Mouse (Mus musculus) stomach, embryonic 14.5 days (tissue): ENCODE measurements at regions not wholly inside any gene's neighbourhood (a gene's known extent, or its start where the extent isn't known, plus 50 kb on each side); places are given as distances from the start of the nearest gene placed in this dataset.

ENCODE experiments used
- ATAC-seq: fragments of 200-750 bp; cut with Nextera tagmentation; 2 replicates; pipeline ENCODE4 v1.8.0; 2017; ENCODE audit warnings: low read depth, moderate TSS enrichment; ENCODE audit not compliant: insufficient number of reproducible peaks, insufficient read depth, low FRiP score
- H3K27ac ChIP-seq: fragments of 300-500 bp; sonication (generic); 2 replicates; pipeline ENCODE4 v1.5.1; 2014; ENCODE audit warnings: mild to moderate bottlenecking, low read length, moderate library complexity, mixed read lengths
- H3K27me3 ChIP-seq: fragments of 300-500 bp; sonication (generic); 2 replicates; pipeline ENCODE4 v1.6.1; 2014; ENCODE audit warnings: low read length, control low read depth, mixed read lengths; ENCODE audit not compliant: control insufficient read depth, insufficient read depth
- H3K36me3 ChIP-seq: fragments of 300-500 bp; sonication (generic); 2 replicates; pipeline ENCODE4 v1.6.1; 2014; ENCODE audit warnings: mild to moderate bottlenecking, control low read depth, low read length, moderate library complexity, mixed read lengths; ENCODE audit not compliant: control insufficient read depth, insufficient read depth
- H3K4me1 ChIP-seq: fragments of 300-500 bp; sonication (generic); 2 replicates; pipeline ENCODE4 v1.6.1; 2014; ENCODE audit warnings: low read length, control low read depth, mixed read lengths; ENCODE audit not compliant: control insufficient read depth, insufficient read depth
- H3K4me2 ChIP-seq: fragments of 300-500 bp; sonication (generic); replicated peaks from 2 replicates; pipeline ENCODE4 v1.6.1; 2014; ENCODE audit warnings: low read depth, low read length, control low read depth
- H3K4me3 ChIP-seq: fragments of 300-500 bp; sonication (generic); 2 replicates; pipeline ENCODE4 v1.5.1; 2014; ENCODE audit warnings: low read depth, low read length, control low read depth
- H3K9ac ChIP-seq: fragments of 300-500 bp; sonication (generic); replicated peaks from 2 replicates; pipeline ENCODE4 v1.6.1; 2014; ENCODE audit warnings: low read depth, mild to moderate bottlenecking, control low read depth, low read length, moderate library complexity, mixed read lengths
- H3K9me3 ChIP-seq: fragments of 300-500 bp; sonication (generic); 2 replicates; pipeline ENCODE4 v1.6.1; 2016; ENCODE audit warnings: low read depth, low read length, control low read depth; ENCODE audit not compliant: control insufficient read depth
- WGBS: fragments of 180-500 bp; shearing (Covaris S2); extraction: QIAGEN DNeasy Blood & Tissue Kit; methylation state at CpG from one replicate; pipeline ENCODE4 v1.1.7; 2014; 5-methylcytosine and 5-hydroxymethylcytosine counted together

GRCm38 (mm10) chr3:34234391-34234790 lies 153.3 kb upstream of the Dnajc19 start:
- Histone ChIP-seq H3K27ac (no peak overlapping the region), H3K4me3 (no peak overlapping the region), H3K4me1 (no peaks in the 10 kb centered on the region), H3K9me3 (no peaks in the 10 kb centered on the region), H3K9ac (no peak overlapping the region), H3K4me2 (no peak overlapping the region), H3K27me3 (no peaks in the 10 kb centered on the region), H3K36me3 (no peaks in the 10 kb centered on the region)
- no peak for ATAC-seq
- 57% methylated on average over 8 of the region's 8 CpGs for WGBS

GRCm38 (mm10) chr3:34232329-34233250 lies 151.5 kb upstream of the Dnajc19 start:
- WGBS: 84% methylated on average over 7 of the region's 7 CpGs

DNA sequence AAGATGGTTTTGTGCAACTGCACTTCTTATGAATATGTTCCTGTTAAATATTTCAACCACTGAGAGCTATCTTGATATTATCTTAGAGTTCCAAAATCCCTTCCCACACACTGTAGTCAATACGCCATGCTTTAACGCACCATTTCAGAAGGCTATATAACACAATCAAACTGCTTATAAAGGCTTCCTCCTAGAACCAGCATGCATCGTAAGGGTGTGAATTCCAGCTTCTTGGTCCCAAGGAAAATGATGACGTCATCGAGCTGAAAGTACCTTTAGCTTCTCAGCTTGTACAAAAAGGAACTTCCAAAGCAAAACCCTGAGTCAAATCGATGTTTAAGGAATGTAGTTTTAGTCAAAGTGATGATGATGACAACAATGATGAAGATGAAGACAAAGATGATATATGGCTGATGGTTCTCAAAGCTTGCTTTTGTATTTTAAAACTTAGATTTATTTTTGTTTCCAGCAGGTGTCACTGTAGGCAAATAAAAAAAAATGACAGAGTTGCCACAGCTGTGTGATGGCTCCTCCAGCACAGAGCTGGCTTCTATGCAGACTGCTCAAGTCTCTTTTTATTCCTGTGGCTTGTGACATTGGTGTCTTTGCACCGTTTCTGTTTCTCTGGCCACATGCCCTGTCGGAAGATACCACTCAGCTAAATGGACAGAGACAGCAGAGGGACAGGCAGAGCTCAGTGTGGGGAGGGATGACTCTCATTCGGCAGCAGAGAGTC lies 150.6 kb upstream of the Dnajc19 start:
- ATAC-seq: no peak
- Histone ChIP-seq H3K4me3 (no peak overlapping the region), H3K9ac (no peak overlapping the region), H3K4me1 (no peaks in the 10 kb centered on the region), H3K27ac (no peak overlapping the region), H3K27me3 (no peaks in the 10 kb centered on the region), H3K4me2 (no peak overlapping the region), H3K36me3 (no peaks in the 10 kb centered on the region), H3K9me3 (no peaks in the 10 kb centered on the region)
- 70% methylated on average over 9 of the region's 9 CpGs for WGBS

More at GRCm38 (mm10) chr3:34232329-34233250, 151.5 kb upstream of the Dnajc19 start:
- Histone ChIP-seq H3K36me3 (no peaks in the 10 kb centered on the region), H3K4me2 (no peak overlapping the region), H3K9me3 (no peaks in the 10 kb centered on the region), H3K4me1 (no peaks in the 10 kb centered on the region), H3K27me3 (no peaks in the 10 kb centered on the region), H3K4me3 (no peak overlapping the region), H3K27ac (no peak overlapping the region), H3K9ac (no peak overlapping the region)
- no peak for ATAC-seq

GRCm38 (mm10) chr3:34222291-34222690 lies 141.2 kb upstream of the Dnajc19 start:
- Histone ChIP-seq H3K9ac (no peak overlapping the region), H3K4me1 (no peaks in the 10 kb centered on the region), H3K9me3 (no peaks in the 10 kb centered on the region), H3K4me2 (no peak overlapping the region), H3K27ac (no peak overlapping the region), H3K4me3 (no peak overlapping the region), H3K36me3 (no peaks in the 10 kb centered on the region), H3K27me3 (no peaks in the 10 kb centered on the region)
- ATAC-seq: no peak
- 81% methylated on average over 10 of the region's 10 CpGs for WGBS

DNA sequence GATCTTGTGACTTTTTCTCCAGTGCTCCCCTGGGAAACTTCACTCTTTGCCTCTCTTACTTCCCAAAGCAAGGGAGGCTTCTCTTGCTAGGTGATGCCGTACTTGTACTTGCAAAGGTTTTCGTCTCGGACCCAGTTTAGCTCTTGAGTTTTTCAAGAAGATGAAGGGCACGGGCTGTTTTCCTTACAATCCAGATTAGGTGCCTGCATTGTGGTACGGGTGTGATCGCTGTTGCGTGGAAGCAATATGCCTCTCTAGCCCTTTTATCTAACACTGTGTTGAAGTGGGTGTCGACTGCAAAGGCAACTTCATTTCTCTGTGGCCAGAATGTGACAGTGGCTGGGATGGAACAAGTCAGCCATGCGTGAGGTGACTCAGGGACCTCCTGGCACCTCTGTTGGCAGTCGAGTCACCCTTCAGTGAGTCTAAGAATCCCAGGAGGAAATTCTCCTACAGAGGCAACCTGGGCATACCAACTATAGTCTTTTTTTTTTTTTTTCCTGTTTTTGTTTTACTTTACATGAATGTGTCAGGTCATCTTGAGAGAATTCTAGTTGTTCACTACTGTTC lies 138.7 kb upstream of the Dnajc19 start:
- no peak overlapping the region for H3K9ac ChIP-seq
- no peaks in the 10 kb centered on the region for H3K4me1 ChIP-seq
- H3K4me3 ChIP-seq: no peak overlapping the region
- H3K27ac ChIP-seq: no peak overlapping the region
- H3K9me3 ChIP-seq: no peaks in the 10 kb centered on the region
- ATAC-seq: no peak
- H3K27me3 ChIP-seq: no peaks in the 10 kb centered on the region
- H3K4me2 ChIP-seq: no peak overlapping the region
- WGBS: 88% methylated on average over 10 of the region's 10 CpGs
- no peaks in the 10 kb centered on the region for H3K36me3 ChIP-seq

DNA sequence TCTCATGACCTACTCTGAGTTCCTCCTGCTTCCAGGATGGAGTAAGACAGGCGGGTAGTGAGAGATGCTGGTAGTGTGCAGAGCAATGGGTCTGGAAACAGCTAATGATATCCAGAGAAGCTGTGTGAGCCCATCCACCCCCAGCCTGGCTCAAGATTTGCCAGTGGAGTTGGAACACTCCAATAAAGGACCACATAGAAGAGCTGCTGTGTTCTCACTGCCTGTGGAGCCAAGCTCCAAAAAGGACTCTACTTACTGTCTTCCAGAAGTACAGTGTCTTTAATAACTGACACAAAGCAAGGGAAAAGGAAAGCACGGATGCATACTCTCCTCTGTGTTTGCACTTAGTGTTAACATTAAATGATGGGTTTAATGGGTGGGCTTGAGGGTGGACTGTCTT lies 138.0 kb upstream of the Dnajc19 start:
- Histone ChIP-seq H3K4me1 (no peaks in the 10 kb centered on the region), H3K9ac (no peak overlapping the region), H3K4me2 (no peak overlapping the region), H3K27ac (no peak overlapping the region), H3K4me3 (no peak overlapping the region), H3K36me3 (no peaks in the 10 kb centered on the region), H3K27me3 (no peaks in the 10 kb centered on the region), H3K9me3 (no peaks in the 10 kb centered on the region)
- no peak for ATAC-seq
- WGBS: 67% methylated on average over 2 of the region's 2 CpGs

DNA sequence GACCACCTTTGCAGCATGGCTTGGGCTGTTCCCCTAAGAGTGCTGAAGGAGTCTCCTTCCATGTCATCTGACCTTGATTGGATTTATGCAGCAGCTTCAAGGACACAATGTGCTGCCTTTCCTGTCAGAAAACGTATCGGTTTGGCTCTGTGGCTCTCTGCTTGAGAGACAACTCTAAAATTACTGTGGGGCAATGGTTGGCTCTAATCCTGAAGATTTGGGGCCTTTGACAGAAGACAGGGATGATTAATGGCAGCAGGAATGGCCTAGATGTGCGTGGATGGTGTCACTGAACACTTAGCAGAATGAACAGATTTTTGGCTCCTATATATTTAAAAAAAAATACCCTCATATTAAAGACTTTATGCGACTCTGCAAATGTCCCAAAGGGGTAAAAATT lies 136.8 kb upstream of the Dnajc19 start:
- WGBS: 67% methylated on average over 4 of the region's 4 CpGs
- Histone ChIP-seq H3K9ac (no peak overlapping the region), H3K4me2 (no peak overlapping the region), H3K27me3 (no peaks in the 10 kb centered on the region), H3K36me3 (no peaks in the 10 kb centered on the region), H3K4me3 (no peak overlapping the region), H3K9me3 (no peaks in the 10 kb centered on the region), H3K27ac (no peak overlapping the region), H3K4me1 (no peaks in the 10 kb centered on the region)
- ATAC-seq: no peak

GRCm38 (mm10) chr3:34214233-34214632 lies 133.1 kb upstream of the Dnajc19 start:
- H3K9me3 ChIP-seq: no peaks in the 10 kb centered on the region
- H3K9ac ChIP-seq: no peak overlapping the region
- no peaks in the 10 kb centered on the region for H3K27me3 ChIP-seq
- H3K4me1 ChIP-seq: no peaks in the 10 kb centered on the region
- H3K4me3 ChIP-seq: no peak overlapping the region
- 81% methylated on average over 6 of the region's 6 CpGs for WGBS
- no peak overlapping the region for H3K27ac ChIP-seq
- ATAC-seq: no peak
- H3K4me2 ChIP-seq: no peak overlapping the region
- no peaks in the 10 kb centered on the region for H3K36me3 ChIP-seq
